Mouse (Mus musculus): Measurements from ENCODE around the gene Herpud2. TPM values are rescaled to one million over a fixed set of nuclear protein-coding genes. Genes with fewer than 3 reads are reported as not detected.
"Not testable (repeated sequence)": the region's sequence is repeated elsewhere in the genome, so short reads cannot be mapped to it uniquely, and the experiment has no call there.

The Herpud2 gene
- polyA plus RNA-seq, 1 experiment from 2014 or later = 37.4 TPM

- H3K4me2 ChIP-seq (replicated peaks) = no peak overlapping the region
- no peaks in the 10 kb centered on the region for H3K36me3 ChIP-seq
- ATAC-seq = no peak
- H3K9ac ChIP-seq (replicated peaks) = no peak overlapping the region
- no peak overlapping the region for H3K27ac ChIP-seq
- H3K4me1 ChIP-seq (replicated peaks) = peaks cover 11% of the 10 kb centered on the region
- H3K9me3 ChIP-seq = no peaks in the 10 kb centered on the region
- no peak overlapping the region for H3K4me3 ChIP-seq (replicated peaks)
- WGBS = 98% methylated on average over 1 of the region's 1 CpGs
- no peaks in the 10 kb centered on the region for H3K27me3 ChIP-seq
Observed at GRCm38 (mm10) chr9:25142988-25143387, 8.6 kb downstream of the Herpud2 start.

DNA sequence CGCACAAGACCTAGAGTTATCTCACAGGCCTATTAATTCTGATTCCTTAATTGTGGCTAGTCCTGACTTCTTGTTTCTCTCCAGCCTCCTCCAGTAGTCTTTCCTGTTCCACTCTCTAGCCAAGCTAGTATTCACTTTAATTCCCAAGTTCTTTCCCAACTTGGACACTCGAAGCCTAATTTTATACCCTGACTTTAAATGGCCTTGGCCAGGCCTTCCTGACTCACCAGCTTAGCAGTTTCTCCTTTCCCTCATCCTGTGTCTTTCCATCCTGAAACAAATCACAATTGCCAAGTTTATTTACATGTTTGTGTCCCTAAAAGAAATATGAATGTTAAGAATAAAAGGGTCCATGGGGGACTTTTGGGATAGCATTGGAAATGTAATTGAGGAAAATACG lies 9.6 kb downstream of the Herpud2 start:
- Histone ChIP-seq H3K27ac (no peak overlapping the region), H3K36me3 (no peaks in the 10 kb centered on the region), H3K4me3 (replicated peaks) (no peak overlapping the region), H3K9ac (replicated peaks) (no peak overlapping the region), H3K4me1 (replicated peaks) (peaks cover 5% of the 10 kb centered on the region), H3K27me3 (no peaks in the 10 kb centered on the region), H3K4me2 (replicated peaks) (no peak overlapping the region), H3K9me3 (no peaks in the 10 kb centered on the region)
- no peak for ATAC-seq
- 93% methylated on average over 3 of the region's 3 CpGs for WGBS

DNA sequence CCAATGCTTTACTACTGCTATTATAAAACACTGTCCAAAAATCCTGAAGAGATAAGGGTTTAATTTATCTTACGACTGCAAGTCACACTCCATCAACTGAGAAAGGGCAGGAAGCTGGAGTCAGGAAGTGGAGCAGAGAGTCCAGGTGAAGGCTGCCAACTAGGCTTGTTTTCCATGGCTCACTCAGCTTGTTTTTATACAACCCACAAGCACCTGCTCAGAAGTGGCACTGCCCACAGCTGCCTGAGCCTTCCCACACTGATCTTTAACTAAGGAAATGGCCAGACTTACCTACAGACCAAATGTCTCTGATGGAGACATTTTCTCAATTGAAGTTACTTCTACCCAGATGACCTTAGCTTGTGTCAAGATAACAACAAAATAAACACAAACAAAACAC lies 11.3 kb downstream of the Herpud2 start:
- H3K4me1 ChIP-seq (replicated peaks) = no peaks in the 10 kb centered on the region
- no peak for ATAC-seq
- WGBS = 75% methylated on average over 1 of the region's 1 CpGs
- H3K27ac ChIP-seq = no peak overlapping the region
- H3K36me3 ChIP-seq = no peaks in the 10 kb centered on the region
- no peak overlapping the region for H3K4me3 ChIP-seq (replicated peaks)
- no peaks in the 10 kb centered on the region for H3K9me3 ChIP-seq
- H3K4me2 ChIP-seq (replicated peaks) = no peak overlapping the region
- no peak overlapping the region for H3K9ac ChIP-seq (replicated peaks)
- H3K27me3 ChIP-seq = no peaks in the 10 kb centered on the region

DNA sequence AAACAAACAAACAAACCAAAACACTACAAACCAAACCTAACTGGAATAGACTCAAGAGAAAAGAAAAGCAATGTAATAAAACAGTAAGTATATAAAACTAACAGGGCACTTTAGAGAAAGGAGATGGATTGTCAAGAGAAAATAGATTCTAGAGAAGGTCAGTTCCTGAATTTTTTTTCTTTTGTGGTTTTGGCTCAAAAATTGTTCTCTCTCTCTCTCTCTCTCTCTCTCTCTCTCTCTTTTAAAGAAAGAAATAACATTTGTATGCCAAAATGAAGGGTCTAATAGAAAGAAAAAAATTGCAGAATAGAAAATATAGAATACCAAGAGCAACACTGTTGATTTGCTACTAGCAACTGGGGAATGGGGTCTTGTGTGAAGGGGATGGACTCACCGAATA lies 12.7 kb downstream of the Herpud2 start:
- no peak for ATAC-seq
- Histone ChIP-seq H3K4me2 (replicated peaks) (no peak overlapping the region), H3K27ac (no peak overlapping the region), H3K4me3 (replicated peaks) (no peak overlapping the region), H3K9me3 (no peaks in the 10 kb centered on the region), H3K27me3 (no peaks in the 10 kb centered on the region), H3K4me1 (replicated peaks) (no peaks in the 10 kb centered on the region), H3K36me3 (no peaks in the 10 kb centered on the region), H3K9ac (replicated peaks) (no peak overlapping the region)
- 96% methylated on average over 1 of the region's 1 CpGs for WGBS

DNA sequence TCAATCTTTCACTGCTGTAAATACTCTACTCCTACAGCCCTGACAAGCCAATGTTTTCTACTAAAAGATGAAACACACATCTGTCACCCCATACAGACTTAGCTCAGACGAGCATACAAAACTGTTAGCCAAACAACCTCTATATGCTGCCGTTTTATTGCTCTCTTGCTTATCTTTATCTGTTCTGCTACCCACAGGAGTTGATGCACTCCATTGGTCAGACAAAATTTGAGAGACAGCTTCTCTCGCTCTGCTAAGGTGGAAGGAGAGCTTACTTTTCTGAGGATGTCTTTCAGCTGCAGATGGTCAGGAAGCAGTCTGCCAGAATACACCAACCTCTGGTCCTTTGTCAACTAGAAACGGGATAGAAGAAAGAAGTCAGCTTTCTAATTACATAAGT lies 18.7 kb downstream of the Herpud2 start:
- Histone ChIP-seq H3K27ac (no peak overlapping the region), H3K9ac (replicated peaks) (no peak overlapping the region), H3K4me3 (replicated peaks) (no peak overlapping the region), H3K4me2 (replicated peaks) (no peak overlapping the region), H3K4me1 (replicated peaks) (no peaks in the 10 kb centered on the region), H3K27me3 (no peaks in the 10 kb centered on the region), H3K36me3 (peaks cover 8% of the 10 kb centered on the region), H3K9me3 (no peaks in the 10 kb centered on the region)
- no peak for ATAC-seq
- WGBS = 87% methylated on average over 4 of the region's 4 CpGs

GRCm38 (mm10) chr9:25132253-25132652 lies 19.4 kb downstream of the Herpud2 start:
- no peak overlapping the region for H3K4me3 ChIP-seq (replicated peaks)
- H3K9ac ChIP-seq (replicated peaks) = no peak overlapping the region
- no peak overlapping the region for H3K27ac ChIP-seq
- no peaks in the 10 kb centered on the region for H3K27me3 ChIP-seq
- H3K9me3 ChIP-seq = no peaks in the 10 kb centered on the region
- H3K36me3 ChIP-seq = peaks cover 8% of the 10 kb centered on the region
- H3K4me2 ChIP-seq (replicated peaks) = no peak overlapping the region
- H3K4me1 ChIP-seq (replicated peaks) = no peaks in the 10 kb centered on the region
- no peak for ATAC-seq

DNA sequence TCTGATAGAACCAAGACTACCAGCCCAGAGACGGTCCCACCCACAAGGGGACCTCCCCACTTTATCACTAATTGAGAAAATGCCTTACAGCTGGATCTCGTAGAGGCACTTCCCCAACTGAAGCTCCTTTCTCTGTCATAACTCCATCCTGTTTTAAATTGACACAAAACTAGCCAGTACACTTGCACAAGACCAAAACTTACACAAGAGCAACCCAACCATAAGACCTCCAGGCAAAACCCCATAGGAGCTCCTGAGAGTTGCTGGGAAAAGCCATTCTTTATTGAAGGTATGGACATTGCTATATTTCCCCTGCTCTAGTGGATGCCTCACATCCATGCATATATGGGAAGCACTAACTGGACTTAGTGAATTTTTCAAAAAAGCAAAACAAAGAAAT lies 27.6 kb downstream of the Herpud2 start:
- no peaks in the 10 kb centered on the region for H3K9me3 ChIP-seq
- no peak overlapping the region for H3K27ac ChIP-seq
- peaks cover 41% of the 10 kb centered on the region for H3K36me3 ChIP-seq
- ATAC-seq = no peak
- H3K9ac ChIP-seq (replicated peaks) = no peak overlapping the region
- no peak overlapping the region for H3K4me3 ChIP-seq (replicated peaks)
- no peaks in the 10 kb centered on the region for H3K27me3 ChIP-seq
- no peak overlapping the region for H3K4me2 ChIP-seq (replicated peaks)
- 92% methylated on average over 2 of the region's 2 CpGs for WGBS
- H3K4me1 ChIP-seq (replicated peaks) = no peaks in the 10 kb centered on the region

DNA sequence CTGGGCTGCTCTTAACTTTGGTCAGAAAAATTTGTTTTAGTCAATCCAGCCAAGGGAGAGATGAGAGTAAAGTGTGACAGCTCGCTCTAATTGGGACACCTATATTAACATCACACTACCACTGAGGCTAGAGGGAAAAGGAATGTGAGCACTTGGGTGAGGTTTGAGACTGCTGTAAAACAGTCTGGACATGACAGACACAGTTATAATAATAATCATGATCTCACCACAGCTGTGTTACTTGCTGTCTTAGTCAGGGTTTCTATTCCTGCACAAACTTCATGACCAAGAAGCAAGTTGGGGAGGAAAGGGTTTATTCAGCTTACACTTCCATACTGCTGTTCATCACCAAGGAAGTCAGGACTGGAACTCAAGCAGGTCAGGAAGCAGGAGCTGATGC lies 28.0 kb downstream of the Herpud2 start:
- peaks cover 44% of the 10 kb centered on the region for H3K36me3 ChIP-seq
- not testable (repeated sequence) for H3K9me3 ChIP-seq; H3K4me2 ChIP-seq (replicated peaks); H3K27me3 ChIP-seq; H3K9ac ChIP-seq (replicated peaks); H3K27ac ChIP-seq; H3K4me3 ChIP-seq (replicated peaks); ATAC-seq; H3K4me1 ChIP-seq (replicated peaks)
- 93% methylated on average over 1 of the region's 1 CpGs for WGBS

- H3K9me3 ChIP-seq = peaks cover 7% of the 10 kb centered on the region; the same call in 1 of the 2 replicates
- peaks cover 61% of the 10 kb centered on the region for H3K36me3 ChIP-seq
- H3K27ac ChIP-seq = no peak overlapping the region
- ATAC-seq = peak; percentile 78
- H3K27me3 ChIP-seq = no peaks in the 10 kb centered on the region
- H3K9ac ChIP-seq (replicated peaks) = no peak overlapping the region
- H3K4me2 ChIP-seq (replicated peaks) = no peak overlapping the region
- no peak overlapping the region for H3K4me3 ChIP-seq (replicated peaks)
- H3K4me1 ChIP-seq (replicated peaks) = no peaks in the 10 kb centered on the region
Observed at GRCm38 (mm10) chr9:25104638-25105037, 47.0 kb downstream of the Herpud2 start.

- H3K4me2 ChIP-seq (replicated peaks) = no peak overlapping the region
- 94% methylated on average over 1 of the region's 1 CpGs for WGBS
- no peaks in the 10 kb centered on the region for H3K4me1 ChIP-seq (replicated peaks)
- H3K36me3 ChIP-seq = peaks cover 51% of the 10 kb centered on the region
- no peak overlapping the region for H3K9ac ChIP-seq (replicated peaks)
- peaks cover 10% of the 10 kb centered on the region; the same call in 1 of the 2 replicates for H3K9me3 ChIP-seq
- no peaks in the 10 kb centered on the region for H3K27me3 ChIP-seq
- no peak overlapping the region for H3K27ac ChIP-seq
- H3K4me3 ChIP-seq (replicated peaks) = no peak overlapping the region
- ATAC-seq = no peak
Observed at GRCm38 (mm10) chr9:25102881-25103280, 48.7 kb downstream of the Herpud2 start.

DNA sequence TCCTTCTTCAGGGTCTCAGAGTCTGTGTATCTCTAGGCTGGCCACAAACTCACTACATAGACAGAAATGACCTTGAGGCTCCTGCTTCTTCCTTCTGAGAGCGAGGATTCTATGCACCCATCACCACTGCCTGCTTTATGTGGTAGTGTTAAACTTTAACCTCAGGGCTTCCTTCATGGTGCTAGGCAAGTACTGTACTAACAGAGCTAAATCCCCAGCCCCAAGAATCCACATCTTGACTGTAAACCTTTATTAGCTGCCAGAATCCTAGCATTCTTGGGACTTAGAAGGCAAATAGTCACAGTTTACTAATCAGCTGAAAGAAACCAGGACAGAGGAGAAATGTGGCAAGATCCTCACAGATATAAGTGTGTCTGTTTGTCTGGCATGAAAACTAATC lies 60.8 kb downstream of the Herpud2 start:
- WGBS = 55% methylated on average over 1 of the region's 1 CpGs
- H3K4me2 ChIP-seq (replicated peaks) = no peak overlapping the region
- no peaks in the 10 kb centered on the region for H3K9me3 ChIP-seq
- no peaks in the 10 kb centered on the region for H3K4me1 ChIP-seq (replicated peaks)
- no peak overlapping the region for H3K4me3 ChIP-seq (replicated peaks)
- no peaks in the 10 kb centered on the region for H3K36me3 ChIP-seq
- no peak overlapping the region for H3K27ac ChIP-seq
- no peak overlapping the region for H3K9ac ChIP-seq (replicated peaks)
- no peaks in the 10 kb centered on the region for H3K27me3 ChIP-seq
- ATAC-seq = no peak

- H3K36me3 ChIP-seq = no peaks in the 10 kb centered on the region
- no peak within 1 kb of the TSS for H3K4me2 ChIP-seq (replicated peaks)
- no peak within 1 kb of the TSS for H3K4me3 ChIP-seq (replicated peaks)
- no peaks in the 10 kb centered on the region for H3K4me1 ChIP-seq (replicated peaks)
- no peaks in the 10 kb centered on the region for H3K27me3 ChIP-seq
- no peak for ATAC-seq
- no peak within 1 kb of the TSS for H3K9ac ChIP-seq (replicated peaks)
- no peaks in the 10 kb centered on the region for H3K9me3 ChIP-seq
- no peak within 1 kb of the TSS for H3K27ac ChIP-seq
- 78% methylated on average over 2 of the region's 2 CpGs for WGBS
Observed at GRCm38 (mm10) chr9:25089122-25089521, 62.5 kb downstream of the Herpud2 start, which contains the start of gene Gm10181. Gene Gm10181 (plus strand): TSS chr9:25089422.

GRCm38 (mm10) chr9:25076505-25076904 lies 75.1 kb downstream of the Herpud2 start:
- Histone ChIP-seq H3K4me2 (replicated peaks) (no peak overlapping the region), H3K27me3 (no peaks in the 10 kb centered on the region), H3K27ac (no peak overlapping the region), H3K36me3 (no peaks in the 10 kb centered on the region), H3K4me1 (replicated peaks) (no peaks in the 10 kb centered on the region), H3K4me3 (replicated peaks) (no peak overlapping the region), H3K9ac (replicated peaks) (no peak overlapping the region), H3K9me3 (no peaks in the 10 kb centered on the region)
- WGBS = 81% methylated on average over 1 of the region's 1 CpGs
- ATAC-seq = no peak
